Mouse (Mus musculus): ENCODE data around the gene Rnf180.

GRCm38 (mm10) chr13:105193583-105193982, 101.0 kb downstream of the Rnf180 start:
- TF ChIP-seq POLR2A (IDR thresholded peaks at IDR 0.05; ENCODE audit: borderline replicate concordance, extremely low read depth, insufficient read depth, insufficient read length, poor library complexity, severe bottlenecking) = no peak
- TF ChIP-seq CTCF (IDR thresholded peaks at IDR 0.05; ENCODE audit: borderline replicate concordance, extremely low read depth, insufficient read depth, insufficient read length) = no peak
